Mouse (Mus musculus) cortical plate, adult 2 months (tissue): Measurements from ENCODE around the gene Parp3.

Source experiments
- CTCF ChIP-seq: fragments of 200-500 bp; IDR thresholded peaks from 2 replicates; pipeline ENCODE4 v1.5.1; 2011; ENCODE audit warnings: mild to moderate bottlenecking, control low read depth, low read length; ENCODE audit not compliant: insufficient read depth; ENCODE audit errors: extremely low read depth
- POLR2A ChIP-seq: fragments of 200-500 bp; IDR thresholded peaks from 2 replicates; pipeline ENCODE4 v1.6.1; 2011; ENCODE audit warnings: mild to moderate bottlenecking, low read length, control low read depth; ENCODE audit not compliant: insufficient read depth; ENCODE audit errors: extremely low read depth

- TF ChIP-seq CTCF (no peak), POLR2A (no peak)
These were observed 4.4 kb downstream of the Parp3 start for GRCm38 (mm10) chr9:106472321-106472720.
